Mouse (Mus musculus) erythroid progenitor cell, adult 5-6 weeks (primary cell): ENCODE measurements around the gene Sys1. TPM values are rescaled to one million over a fixed set of nuclear protein-coding genes. Genes with fewer than 3 reads are reported as not detected.
A peak's percentile ranks its signal among the peaks of the same experiment; 100 is the strongest.

ENCODE experiments used
- ATAC-seq: replicated peaks from 2 replicates; pipeline ENCODE4 v1.8.0; 2016; ENCODE audit warnings: moderate number of reproducible peaks, mild to moderate bottlenecking, moderate TSS enrichment, inconsistent platforms; ENCODE audit not compliant: poor library complexity, low FRiP score, severe bottlenecking
- total RNA-seq, 2 experiments: library from RNA; stranded (forward) in 1 of 2; stranded (reverse) in 1 of 2; fragments of 150-400 nt in 1 of 2; fragments of 186-747, 209-891 nt in 1 of 2; gene quantifications; 2 replicates each; pipeline versions ENCODE4 v1.2.3 to v1.2.4; 2015 to 2017; ENCODE audit warnings: low replicate concordance in 2 of 2

The Sys1 gene
- total RNA-seq, 2 experiments from 2014 or later: 3.1 to 8.8 TPM

GRCm38 (mm10) chr2:164494126-164494525 lies 37.4 kb downstream of the Sys1 start:
- no peak for ATAC-seq

- no peak for ATAC-seq
Measured at GRCm38 (mm10) chr2:164496331-164496730, 39.6 kb downstream of the Sys1 start.

DNA sequence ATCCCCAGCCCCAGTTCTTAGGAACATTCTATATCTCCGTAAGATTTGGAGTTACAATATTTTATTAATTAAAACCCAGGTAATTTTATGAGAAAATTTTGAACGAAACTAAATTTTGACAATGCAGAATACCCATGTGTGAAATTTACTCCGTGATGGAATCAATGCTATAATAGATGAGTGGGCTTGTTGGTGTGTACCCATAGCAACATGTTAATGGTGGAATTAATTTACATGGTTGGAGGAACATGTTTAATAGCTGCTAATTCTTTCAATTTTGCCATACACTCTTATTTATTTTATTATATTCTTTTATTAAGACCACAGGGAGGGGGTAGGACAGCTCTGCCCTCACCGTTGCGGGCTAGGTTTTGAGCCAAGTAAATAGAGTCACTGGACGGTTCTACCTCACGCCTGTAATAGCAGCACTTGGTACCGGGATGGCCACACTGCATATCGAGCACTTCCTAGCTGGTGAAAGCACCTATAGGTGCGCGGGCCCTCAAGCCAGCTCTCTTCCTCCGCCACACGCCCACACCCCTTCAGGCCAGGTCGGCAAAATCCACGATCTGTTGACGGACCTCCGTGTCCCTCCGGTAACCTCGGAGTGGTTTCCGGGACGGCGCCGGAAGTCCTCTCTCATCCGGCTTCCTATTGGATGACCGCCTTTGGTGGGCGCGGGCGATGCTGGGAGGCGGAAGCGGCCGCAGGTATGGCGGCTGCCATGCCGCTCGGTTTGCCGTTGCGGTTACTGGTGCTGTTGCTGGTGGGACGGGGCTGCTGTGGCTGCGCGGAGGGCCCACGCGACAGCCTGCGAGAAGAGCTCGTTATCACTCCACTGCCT lies 40.3 kb downstream of the Sys1 start, which contains the start of gene Pigt:
Gene Pigt, plus strand, starts transcription at position 674 of the 844 bp plus-strand sequence.
- peak; percentile 100 for ATAC-seq

DNA sequence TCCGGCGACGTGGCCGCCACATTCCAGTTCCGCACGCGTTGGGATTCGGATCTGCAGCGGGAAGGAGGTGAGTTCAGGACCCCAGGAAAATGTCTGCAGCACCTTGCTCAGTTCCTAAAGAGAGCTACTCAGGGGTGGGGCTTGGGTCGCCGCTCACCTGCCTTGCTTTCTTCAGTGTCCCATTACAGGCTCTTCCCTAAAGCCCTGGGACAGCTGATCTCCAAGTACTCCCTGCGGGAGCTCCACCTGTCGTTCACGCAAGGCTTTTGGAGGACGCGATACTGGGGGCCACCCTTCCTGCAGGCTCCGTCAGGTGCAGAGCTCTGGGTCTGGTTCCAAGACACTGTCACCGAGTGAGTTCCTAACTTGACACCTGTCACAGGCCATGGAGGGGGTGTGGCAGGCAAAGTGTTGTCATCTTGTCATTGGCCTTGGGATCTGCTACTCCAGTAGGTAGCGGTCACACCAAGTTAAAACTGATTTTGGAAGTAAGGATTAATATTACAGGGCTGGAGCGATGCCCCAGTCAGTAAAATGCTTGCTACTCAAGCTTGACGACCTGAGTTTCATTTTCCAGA lies 41.0 kb downstream of the Sys1 start:
- ATAC-seq: peak; percentile 48

GRCm38 (mm10) chr2:164499317-164499716 lies 42.6 kb downstream of the Sys1 start:
- no peak for ATAC-seq

DNA sequence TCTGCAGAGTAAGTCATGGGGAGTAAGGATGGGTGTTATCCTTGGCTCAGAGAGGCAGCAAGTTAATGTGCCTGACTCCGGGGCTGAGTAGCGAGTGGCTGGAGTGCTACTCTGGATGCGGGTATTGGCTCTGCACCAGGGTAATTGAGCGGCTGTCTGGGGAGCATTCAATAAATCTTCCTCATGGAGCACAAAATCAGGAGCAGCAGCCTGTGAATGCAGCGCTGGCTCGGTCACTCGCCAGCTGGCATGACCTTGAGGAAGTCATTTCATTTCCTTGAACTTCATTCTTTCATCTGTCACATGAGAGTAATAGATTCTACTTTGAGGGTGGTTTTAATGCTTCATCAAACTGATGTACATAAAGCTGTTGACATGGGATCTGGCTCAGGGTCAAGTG lies 43.7 kb downstream of the Sys1 start:
- no peak for ATAC-seq

DNA sequence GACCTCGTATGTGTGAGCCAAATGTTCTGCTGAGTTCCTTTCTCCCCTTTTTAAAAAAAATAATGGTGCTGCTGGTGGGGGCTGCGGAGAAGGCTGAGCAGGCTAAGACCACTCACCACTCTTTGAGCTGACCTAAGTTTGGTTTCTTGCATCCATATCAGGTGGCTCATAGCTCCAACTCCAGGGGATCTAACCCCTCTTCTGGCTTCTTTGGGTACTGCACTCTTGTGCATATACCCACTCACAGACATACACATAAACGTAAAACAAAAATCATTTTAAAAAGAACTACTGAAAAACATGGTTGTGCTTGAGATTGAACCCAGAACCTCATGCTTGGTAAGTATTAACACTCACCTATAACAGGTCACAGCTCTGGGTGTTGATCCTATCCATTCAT lies 48.2 kb downstream of the Sys1 start:
- no peak for ATAC-seq

- no peak for ATAC-seq
Measured at GRCm38 (mm10) chr2:164505619-164506347, 49.0 kb downstream of the Sys1 start.

GRCm38 (mm10) chr2:164507811-164508210 lies 51.0 kb downstream of the Sys1 start:
- no peak for ATAC-seq

DNA sequence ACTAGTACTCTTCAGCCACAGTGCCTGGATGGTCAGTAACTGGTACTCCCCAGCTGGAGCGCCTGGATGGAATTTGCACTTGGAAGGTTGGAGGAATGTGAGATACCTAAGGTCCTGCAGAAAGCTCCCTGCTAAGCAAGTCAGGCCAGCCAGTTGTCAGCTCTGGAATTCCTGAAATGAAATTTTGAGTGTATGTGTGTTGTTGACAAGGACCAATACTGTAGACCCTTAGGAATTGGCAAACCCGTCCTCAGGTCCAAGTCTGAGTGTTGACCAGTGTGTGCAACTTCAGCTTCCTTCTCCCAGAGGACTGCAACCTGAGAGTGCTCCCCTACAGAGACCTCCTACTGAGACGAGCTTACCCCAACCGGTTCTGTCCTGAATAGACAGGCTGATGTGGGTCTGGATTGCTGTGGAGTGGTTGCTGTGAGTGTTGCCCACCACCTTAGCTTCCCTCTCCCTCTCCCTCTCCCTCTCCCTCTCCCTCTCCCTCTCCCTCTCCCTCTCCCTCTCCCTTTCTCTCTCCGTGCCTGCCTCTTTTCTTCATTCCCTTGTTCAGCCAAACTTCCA lies 53.9 kb downstream of the Sys1 start:
- no peak for ATAC-seq

DNA sequence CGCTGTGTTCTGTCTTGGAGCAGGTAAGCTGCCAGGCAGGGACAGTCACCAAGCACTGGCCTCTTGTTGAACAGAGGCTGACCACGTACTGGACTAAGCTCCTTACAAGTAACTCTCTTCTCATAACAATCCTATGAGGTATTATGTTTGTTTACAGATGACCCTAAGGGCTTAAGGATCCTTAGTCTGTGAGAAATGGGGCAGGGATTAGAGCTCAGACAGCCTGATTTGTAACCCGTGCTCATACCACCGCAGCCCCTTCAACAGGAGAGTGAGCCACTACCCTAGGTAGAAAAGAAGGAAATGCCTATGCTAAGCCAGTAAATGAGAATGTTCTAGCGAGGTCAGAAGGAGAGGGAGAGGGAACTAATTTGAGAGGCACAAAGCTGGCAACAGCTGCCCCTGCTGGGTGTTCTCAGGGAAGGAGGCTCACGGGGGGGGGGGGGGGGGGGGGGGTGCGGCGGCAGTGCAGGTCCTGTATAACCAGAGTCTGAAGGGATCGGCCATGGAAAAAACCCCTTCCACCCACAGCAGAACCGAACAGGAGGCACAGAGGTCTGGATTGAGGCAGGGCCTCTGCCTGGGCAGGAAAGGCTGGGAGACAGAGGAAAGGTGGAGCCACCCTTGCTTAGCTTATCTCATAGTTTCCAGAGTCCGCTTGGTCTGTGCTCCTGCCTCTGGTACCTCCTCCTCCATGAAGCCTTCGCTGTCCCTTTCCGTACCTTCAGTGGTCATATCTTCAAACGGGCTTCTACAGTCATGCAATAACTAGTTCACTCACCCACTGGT lies 55.6 kb downstream of the Sys1 start:
- no peak for ATAC-seq

DNA sequence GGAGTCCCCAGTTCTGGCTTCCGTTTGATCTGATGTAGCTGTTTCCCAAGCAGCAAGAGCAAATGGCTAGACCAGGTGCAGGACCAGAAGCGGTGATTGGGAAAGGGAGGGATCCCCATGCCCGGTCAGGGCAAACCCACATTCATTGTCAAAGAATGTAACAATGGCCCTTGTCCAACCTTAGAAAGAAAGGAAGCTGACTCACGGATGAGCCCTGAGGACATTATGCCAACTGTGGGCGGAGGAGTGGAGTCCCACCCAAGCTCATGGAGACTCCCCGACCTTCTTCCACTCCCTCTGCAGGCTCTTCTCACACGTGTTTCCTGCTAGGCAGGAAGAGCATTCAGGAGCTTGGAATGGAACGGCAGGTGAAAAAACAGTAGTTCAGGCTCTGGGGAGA lies 56.6 kb downstream of the Sys1 start:
- no peak for ATAC-seq

DNA sequence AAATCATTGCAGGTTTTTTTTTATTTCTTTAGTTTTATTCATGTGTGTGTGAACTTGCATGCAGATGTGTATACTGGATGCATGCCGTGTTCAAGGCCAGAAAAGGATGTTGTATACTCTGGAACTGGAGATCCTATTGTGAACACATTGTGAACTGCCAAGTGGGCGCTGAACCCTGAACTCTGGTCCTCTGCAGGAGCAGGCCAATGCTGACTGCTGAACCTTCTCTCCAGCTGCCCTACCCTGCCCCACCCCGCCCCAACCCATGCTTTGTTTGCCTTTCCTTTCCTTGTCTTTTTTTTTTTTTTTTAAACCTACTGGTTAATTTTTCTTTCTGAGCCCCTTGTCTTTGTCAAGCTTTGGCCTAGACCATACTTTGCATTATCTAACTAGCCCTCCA lies 58.2 kb downstream of the Sys1 start:
- ATAC-seq: no peak

GRCm38 (mm10) chr2:164515897-164516296 lies 59.1 kb downstream of the Sys1 start:
- no peak for ATAC-seq

DNA sequence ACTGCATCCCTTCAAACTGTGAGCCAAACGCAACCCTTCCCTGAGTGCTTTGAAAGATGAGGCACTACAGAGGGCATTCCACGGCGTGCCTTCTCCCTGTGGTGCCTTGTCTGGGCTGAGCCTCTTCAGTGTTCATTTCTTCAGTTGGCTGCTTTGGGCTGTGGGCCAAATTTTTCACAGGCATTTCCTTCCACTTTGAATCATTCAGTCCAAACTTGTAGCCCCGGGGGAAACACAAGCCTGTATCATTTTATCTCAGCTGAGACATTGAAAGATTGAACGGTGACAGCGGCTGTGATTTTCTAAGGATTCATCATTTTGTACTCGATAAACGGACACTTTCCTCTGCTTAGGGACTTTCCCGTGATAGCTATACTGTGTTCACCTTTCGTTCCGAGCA lies 59.8 kb downstream of the Sys1 start:
- ATAC-seq: no peak

- ATAC-seq: peak; percentile 61; the same call in 1 of the 2 replicates
Measured at GRCm38 (mm10) chr2:164517485-164518221, 60.9 kb downstream of the Sys1 start.

DNA sequence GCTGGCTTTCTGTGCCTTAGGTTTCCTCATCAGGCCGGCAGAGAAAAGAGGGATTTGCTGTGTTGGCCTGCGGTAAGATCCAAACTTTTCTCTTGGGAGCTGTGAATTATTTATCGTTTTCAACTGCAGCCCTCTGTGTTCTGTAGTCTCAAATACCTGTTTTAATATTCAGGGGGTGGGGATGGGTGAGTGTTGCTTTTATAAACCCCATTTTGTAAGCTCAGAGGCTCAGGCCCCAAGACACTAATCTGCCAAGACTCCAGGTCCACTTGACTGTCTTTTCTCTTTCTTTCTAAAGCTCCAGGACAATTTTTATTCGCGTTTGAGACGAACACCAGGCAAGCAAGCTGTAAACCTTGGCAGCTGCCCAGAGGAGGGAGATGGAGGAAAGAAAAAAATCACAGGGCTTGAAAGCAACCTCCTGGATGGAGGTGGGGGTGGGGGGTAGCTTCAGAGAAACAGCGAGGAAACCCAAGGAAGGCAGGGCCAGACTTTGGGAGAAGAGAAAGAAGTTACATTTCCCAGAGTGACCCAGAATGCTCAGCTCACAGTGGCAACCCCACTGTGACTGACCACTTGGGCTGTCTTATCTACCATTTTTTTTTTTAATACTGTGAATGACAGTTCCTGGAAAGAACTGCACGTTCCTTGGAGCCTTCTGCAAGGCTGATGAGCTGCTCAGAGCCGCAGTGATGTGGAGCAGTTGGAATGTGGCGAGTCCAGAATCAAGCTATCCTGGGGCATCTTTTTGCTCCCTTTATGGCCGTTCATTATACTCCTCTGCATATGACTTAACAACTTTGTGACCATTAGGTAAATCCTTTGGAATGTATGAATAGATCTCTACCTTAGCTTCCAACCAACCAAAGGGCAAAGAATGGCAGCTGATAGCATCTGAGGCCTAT lies 61.8 kb downstream of the Sys1 start:
- ATAC-seq: no peak

- ATAC-seq: no peak
Measured at GRCm38 (mm10) chr2:164519171-164519526, 62.4 kb downstream of the Sys1 start.
